Mouse (Mus musculus) liver, embryonic 11.5 days (tissue): ENCODE results near the gene Acadvl. TPM values are rescaled to one million over a fixed set of nuclear protein-coding genes. Genes with fewer than 3 reads are reported as not detected.
A peak's percentile ranks its signal among the peaks of the same experiment; 100 is the strongest.

Experiments
- ATAC-seq: fragments of 200-750 bp; cut with Nextera tagmentation; replicated peaks from 2 replicates; pipeline ENCODE4 v1.8.0; 2017; ENCODE audit warnings: moderate number of reproducible peaks, mild to moderate bottlenecking, moderate TSS enrichment, moderate library complexity; ENCODE audit not compliant: low FRiP score
- DNase-seq: peaks from one replicate; pipeline ENCODE4 v3.0.0-alpha.2; 2017; ENCODE audit warnings: low spot score
- H3K27ac ChIP-seq: fragments of 300-500 bp; sonication (generic); 2 replicates; pipeline ENCODE4 v1.5.1; 2014; ENCODE audit warnings: mild to moderate bottlenecking, low read depth, low read length, control low read depth
- H3K27me3 ChIP-seq: fragments of 300-500 bp; sonication (generic); replicated peaks from 2 replicates; pipeline ENCODE4 v1.6.1; 2014; ENCODE audit warnings: low read length, mixed read lengths; ENCODE audit not compliant: control insufficient read depth, insufficient read depth
- H3K36me3 ChIP-seq: fragments of 300-500 bp; sonication (generic); 2 replicates; pipeline ENCODE4 v1.6.1; 2014; ENCODE audit warnings: mild to moderate bottlenecking, low read length, moderate library complexity, mixed read lengths; ENCODE audit not compliant: control insufficient read depth, insufficient read depth
- H3K4me1 ChIP-seq: fragments of 300-500 bp; sonication (generic); replicated peaks from 2 replicates; pipeline ENCODE4 v1.6.1; 2014; ENCODE audit warnings: low read length, mixed read lengths; ENCODE audit not compliant: control insufficient read depth, insufficient read depth
- H3K4me2 ChIP-seq: fragments of 300-500 bp; sonication (generic); 2 replicates; pipeline ENCODE4 v1.6.1; 2014; ENCODE audit warnings: mild to moderate bottlenecking, control low read depth, moderate library complexity
- H3K4me3 ChIP-seq: fragments of 300-500 bp; sonication (generic); 2 replicates; pipeline ENCODE4 v1.5.1; 2014; ENCODE audit warnings: low read depth, low read length, control low read depth
- H3K9ac ChIP-seq: fragments of 300-500 bp; sonication (generic); 2 replicates; pipeline ENCODE4 v1.6.1; 2014; ENCODE audit warnings: low read depth, low read length, control low read depth
- H3K9me3 ChIP-seq: fragments of 300-500 bp; sonication (generic); 2 replicates; pipeline ENCODE4 v1.6.1; 2016; ENCODE audit warnings: low read length, inconsistent platforms, mixed read lengths; ENCODE audit not compliant: control insufficient read depth
- WGBS: fragments of 180-500 bp; shearing (Covaris S2); extraction: QIAGEN DNeasy Blood & Tissue Kit; methylation state at CpG from one replicate; pipeline ENCODE4 v1.1.7; 2014; 5-methylcytosine and 5-hydroxymethylcytosine counted together
- microRNA counts: library from miRNA; unstranded; fragments of <30 nt; microRNA quantifications from one replicate; lab custom pipeline; 2015
- microRNA-seq: library from miRNA; unstranded; fragments of <30 nt; microRNA quantifications from one replicate; pipeline ENCODE4, GENCODE M21; 2017; ENCODE audit warnings: borderline number of aligned reads
- polyA plus RNA-seq: library from polyadenylated mRNA; unstranded; fragments of >200 nt; fragmentation: Nextera tagmentation; extraction: Ambion mirVana; gene quantifications from 2 replicates; pipeline ENCODE4 v1.2.1, GENCODE M21; 2014

Acadvl gene
- polyA plus RNA-seq, 1 experiment from 2014 or later, result 85.7 TPM

DNA sequence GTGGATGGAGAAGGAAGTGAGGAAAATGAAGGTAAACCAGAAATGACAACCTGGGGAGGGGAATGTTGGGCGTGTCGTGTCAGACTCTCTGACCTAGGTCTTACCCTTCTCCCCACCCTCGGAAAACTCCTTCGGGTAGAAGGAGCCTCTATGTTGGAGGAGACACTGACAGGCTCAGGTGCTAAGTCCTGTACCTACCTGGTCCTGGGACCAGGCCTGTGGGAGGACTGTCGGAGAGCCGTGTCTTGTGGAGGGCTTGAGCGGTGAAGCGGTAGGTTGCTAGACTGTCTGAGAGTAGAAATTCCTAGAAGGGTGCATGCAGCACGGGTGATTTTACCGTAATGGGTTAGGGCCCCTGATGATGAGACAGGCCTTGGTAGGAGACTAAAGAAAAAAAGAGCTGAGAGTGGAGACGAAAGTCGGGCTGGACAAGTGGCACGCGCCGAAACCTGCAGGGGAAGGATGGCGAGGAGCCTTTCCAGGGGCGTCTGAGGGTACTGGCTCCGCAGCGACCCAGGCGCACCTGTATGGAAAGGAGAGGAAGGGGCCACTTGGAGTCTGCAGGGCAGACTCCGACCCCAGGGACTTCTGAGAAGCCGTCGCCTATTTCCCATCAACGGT is 50.5 kb downstream of the Acadvl start, which contains the start of gene Cldn7:
Cldn7 (plus strand) TSS at position 130 of the 621 bp plus-strand sequence.
- peak within 1 kb of the TSS; percentile 44 for H3K4me3 ChIP-seq
- H3K27ac ChIP-seq, result no peak within 1 kb of the TSS; the same call in 1 of the 2 replicates
- H3K9ac ChIP-seq, result no peak within 1 kb of the TSS
- peaks cover 66% of the 10 kb centered on the region for H3K27me3 ChIP-seq
- H3K9me3 ChIP-seq, result no peaks in the 10 kb centered on the region
- H3K4me2 ChIP-seq, result peak within 1 kb of the TSS; percentile 81
- ATAC-seq (no peak), DNase-seq (no peak)
- peaks cover 4% of the 10 kb centered on the region; the same call in 1 of the 2 replicates for H3K36me3 ChIP-seq
- peaks cover 20% of the 10 kb centered on the region for H3K4me1 ChIP-seq
- 9% methylated on average over 24 of the region's 24 CpGs for WGBS

DNA sequence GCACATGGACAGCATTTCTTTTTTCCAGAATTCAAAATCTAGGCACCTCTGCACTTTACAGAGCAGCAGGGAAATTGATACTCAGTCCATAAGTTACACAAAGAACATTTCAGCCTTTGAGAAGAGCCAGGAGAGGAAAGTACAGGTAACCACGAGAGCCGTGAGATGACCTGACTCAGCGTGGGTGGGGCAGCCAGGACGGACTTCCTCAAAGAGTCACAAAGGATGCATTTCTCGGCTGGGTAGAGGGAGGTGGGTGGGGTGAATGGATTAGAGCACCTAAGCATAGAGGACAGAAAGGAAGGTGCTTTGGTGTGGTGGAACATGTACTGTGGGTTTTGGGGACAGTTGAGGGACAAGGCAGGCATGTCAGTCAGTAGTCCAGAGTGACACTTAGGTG is 53.4 kb downstream of the Acadvl start:
- H3K4me1 ChIP-seq, result peaks cover 18% of the 10 kb centered on the region
- ATAC-seq, result no peak
- peaks cover 53% of the 10 kb centered on the region for H3K27me3 ChIP-seq
- no peaks in the 10 kb centered on the region for H3K9me3 ChIP-seq
- no peak overlapping the region for H3K4me2 ChIP-seq
- H3K4me3 ChIP-seq, result no peak overlapping the region
- WGBS, result 27% methylated on average over 5 of the region's 5 CpGs
- H3K36me3 ChIP-seq, result no peaks in the 10 kb centered on the region
- H3K27ac ChIP-seq, result no peak overlapping the region
- H3K9ac ChIP-seq, result no peak overlapping the region
- no peak for DNase-seq

DNA sequence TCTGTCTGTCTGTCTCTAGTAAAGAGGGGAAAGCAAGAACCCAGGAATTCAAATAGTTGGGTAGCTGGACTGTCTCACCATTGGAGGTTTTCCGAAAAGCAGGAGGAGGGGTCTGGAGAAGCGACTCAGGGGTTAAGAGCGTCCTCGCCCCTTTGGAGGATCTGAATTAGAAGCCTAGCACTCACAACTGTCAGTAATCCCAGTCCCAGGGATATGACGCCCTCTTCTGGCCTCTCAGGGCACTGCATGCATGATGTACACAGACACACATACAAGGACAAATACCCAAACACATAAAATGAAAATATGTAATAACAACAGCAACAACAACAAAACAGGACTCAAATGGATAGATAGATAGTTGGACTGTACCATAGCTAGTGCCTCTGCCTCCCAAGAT is 54.6 kb downstream of the Acadvl start:
- no peak overlapping the region for H3K4me2 ChIP-seq
- ATAC-seq (no peak), DNase-seq (no peak)
- no peak overlapping the region for H3K4me3 ChIP-seq
- no peaks in the 10 kb centered on the region for H3K9me3 ChIP-seq
- WGBS, result 30% methylated on average over 5 of the region's 5 CpGs
- H3K9ac ChIP-seq, result no peak overlapping the region
- no peaks in the 10 kb centered on the region for H3K36me3 ChIP-seq
- H3K27ac ChIP-seq, result no peak overlapping the region
- H3K4me1 ChIP-seq, result peaks cover 5% of the 10 kb centered on the region
- H3K27me3 ChIP-seq, result peaks cover 41% of the 10 kb centered on the region

MicroRNAs encoded within 50 kb of the gene (microRNA counts, 519-probe panel; counts per million panel counts)
- microRNA mmu-miR-324-3p (lab: Ali Mortazavi, UCI) (not detected), microRNA mmu-miR-324-5p (lab: Ali Mortazavi, UCI) (5,452 counts per million, percentile 53 among the panel's probes with 10 or more counts)

Small RNA genes within 50 kb of the gene (microRNA-seq; reads per million reads assigned to microRNA genes)
- not detected for gene Gm44349
- gene Mir324, result 6,372 reads per million, percentile 90 among the genes with 10 or more reads in this experiment

Other genes starting within 250 kb of the Acadvl start
- 0.90 and 1.0 TPM in 2 replicates for gene Zbtb4, start 249.5 kb downstream of the Acadvl start, polyA plus RNA-seq
- gene Chrnb1, start 219.5 kb downstream of the Acadvl start, polyA plus RNA-seq, result 1.3 and 1.4 TPM in 2 replicates
- gene Fgf11, start 213.6 kb downstream of the Acadvl start, polyA plus RNA-seq, result 1.2 TPM in 2 replicates
- 0.96 and 1.2 TPM in 2 replicates for gene Tmem102, start 209.8 kb downstream of the Acadvl start, polyA plus RNA-seq
- gene Gm39566, start 200.1 kb downstream of the Acadvl start, polyA plus RNA-seq, result not detected in 2 replicates
- gene Spem2, start 196.9 kb downstream of the Acadvl start, polyA plus RNA-seq, result not detected in 2 replicates
- gene Spem1, start 193.2 kb downstream of the Acadvl start, polyA plus RNA-seq, result not detected in 2 replicates
- 2.8 and 3.4 TPM in 2 replicates for gene Nlgn2, start 177.6 kb downstream of the Acadvl start, polyA plus RNA-seq
- 336 and 370 TPM in 2 replicates for gene Tmem256, start 176.9 kb downstream of the Acadvl start, polyA plus RNA-seq
- gene Plscr3, start 169.0 kb downstream of the Acadvl start, polyA plus RNA-seq, result 63.5 and 70.1 TPM in 2 replicates
- 0.57 and 0.62 TPM in 2 replicates for gene Tnk1, start 156.7 kb downstream of the Acadvl start, polyA plus RNA-seq
- not detected in 2 replicates for gene Tmem95, start 137.4 kb downstream of the Acadvl start, polyA plus RNA-seq
- 2.3 and 3.6 TPM in 2 replicates for gene Kctd11, start 134.0 kb downstream of the Acadvl start, polyA plus RNA-seq
- gene Acap1, start 119.9 kb downstream of the Acadvl start, polyA plus RNA-seq, result 8.6 and 8.7 TPM in 2 replicates
- gene 2810408A11Rik, start 114.4 kb downstream of the Acadvl start, polyA plus RNA-seq, result 3.2 and 4.0 TPM in 2 replicates
- 9.5 and 10.5 TPM in 2 replicates for gene Neurl4, start 114.3 kb downstream of the Acadvl start, polyA plus RNA-seq
- 121 and 130 TPM in 2 replicates for gene Gps2, start 101.5 kb downstream of the Acadvl start, polyA plus RNA-seq
- 2,995 and 3,090 TPM in 2 replicates for gene Eif5a, start 93.5 kb downstream of the Acadvl start, polyA plus RNA-seq
- 1.3 and 1.7 TPM in 2 replicates for gene Ybx2, start 79.6 kb downstream of the Acadvl start, polyA plus RNA-seq
- 7.0 and 8.3 TPM in 2 replicates for gene Slc2a4, start 67.2 kb downstream of the Acadvl start, polyA plus RNA-seq
- 4.0 and 5.1 TPM in 2 replicates for gene Cldn7, start 50.6 kb downstream of the Acadvl start, polyA plus RNA-seq
- gene Ctdnep1, start 34.3 kb downstream of the Acadvl start, polyA plus RNA-seq, result 20.8 and 24.0 TPM in 2 replicates
- gene Elp5, start 32.9 kb downstream of the Acadvl start, polyA plus RNA-seq, result 131 and 146 TPM in 2 replicates
- gene Gabarap, start 24.3 kb downstream of the Acadvl start, polyA plus RNA-seq, result 302 and 311 TPM in 2 replicates
- 33.2 and 36.6 TPM in 2 replicates for gene Phf23, start 19.6 kb downstream of the Acadvl start, polyA plus RNA-seq
- gene Dvl2, start 14.8 kb downstream of the Acadvl start, polyA plus RNA-seq, result 22.1 and 23.3 TPM in 2 replicates
- gene Dlg4, start 1.5 kb upstream of the Acadvl start, polyA plus RNA-seq, result 9.3 and 9.4 TPM in 2 replicates
- 0.40 and 0.66 TPM in 2 replicates for gene Asgr1, start 38.7 kb upstream of the Acadvl start, polyA plus RNA-seq
- 4.3 and 5.8 TPM in 2 replicates for gene Asgr2, start 77.2 kb upstream of the Acadvl start, polyA plus RNA-seq
- 0.63 and 1.5 TPM in 2 replicates for gene Mgl2, start 114.9 kb upstream of the Acadvl start, polyA plus RNA-seq
- gene Clec10a, start 140.8 kb upstream of the Acadvl start, polyA plus RNA-seq, result 0.41 and 0.53 TPM in 2 replicates
- 0.75 and 0.81 TPM in 2 replicates for gene Slc16a11, start 197.3 kb upstream of the Acadvl start, polyA plus RNA-seq
- gene Slc16a13, start 205.7 kb upstream of the Acadvl start, polyA plus RNA-seq, result 9.1 and 10.1 TPM in 2 replicates
- gene Bcl6b, start 214.4 kb upstream of the Acadvl start, polyA plus RNA-seq, result 6.8 and 7.3 TPM in 2 replicates
- 138 and 140 TPM in 2 replicates for gene 0610010K14Rik, start 222.5 kb upstream of the Acadvl start, polyA plus RNA-seq
- gene Gm21988, start 224.4 kb upstream of the Acadvl start, polyA plus RNA-seq, result 7.6 and 9.6 TPM in 2 replicates
- 184 and 188 TPM in 2 replicates for gene Rnasek, start 224.4 kb upstream of the Acadvl start, polyA plus RNA-seq
- 21.5 and 22.5 TPM in 2 replicates for gene Alox12, start 239.9 kb upstream of the Acadvl start, polyA plus RNA-seq